Mouse (Mus musculus): ENCODE results near the gene B4galt4.

DNA sequence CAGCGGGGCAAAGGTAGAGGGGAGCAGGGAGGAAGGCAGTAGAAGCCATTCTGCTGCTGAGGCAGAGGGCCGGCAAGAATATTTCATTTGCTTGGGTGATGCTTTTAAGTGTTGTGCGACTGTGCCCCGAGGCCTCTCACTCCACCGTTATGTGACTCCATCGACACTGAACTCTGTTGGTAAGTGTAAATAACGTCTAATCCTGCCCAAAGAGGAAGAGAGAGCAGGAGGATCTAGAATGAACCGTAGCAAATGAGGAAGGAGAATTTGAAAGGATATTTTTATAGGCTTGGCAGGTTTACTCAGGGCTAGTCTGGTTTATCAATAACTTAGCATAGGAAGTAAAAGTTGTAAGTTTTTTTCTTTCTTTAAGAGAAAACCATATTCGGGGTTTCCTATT lies 27.5 kb downstream of the B4galt4 start:
- TF ChIP-seq POLR2AphosphoS5 (IDR thresholded peaks at IDR 0.05; ENCODE audit: borderline replicate concordance, low read depth, low read length) (no peak), KAT2A (conservative IDR thresholded peaks at IDR 0.05; ENCODE audit: low read depth, low read length) (no peak), NELFE (IDR thresholded peaks at IDR 0.05; ENCODE audit: low read depth, low read length) (no peak), MAFK (IDR thresholded peaks at IDR 0.05; ENCODE audit: borderline replicate concordance, low read depth, low read length) (no peak), USF2 (IDR thresholded peaks at IDR 0.05; ENCODE audit: borderline replicate concordance in 1 of 2, insufficient read depth in 1 of 2, low read depth in 1 of 2, low read length in 2 of 2) (no peak)
